Mouse (Mus musculus) heart, adult 2 months (tissue): ENCODE measurements around the gene Mknk2.

ENCODE experiments used
- EP300 ChIP-seq: fragments of 200-500 bp; IDR thresholded peaks from 2 replicates; pipeline ENCODE4 v1.6.1; 2011; ENCODE audit warnings: low read depth, low read length, control low read depth; ENCODE audit not compliant: insufficient read depth
- POLR2A ChIP-seq: fragments of 200-500 bp; IDR thresholded peaks from 2 replicates; pipeline ENCODE4 v1.6.1; 2011; ENCODE audit warnings: mild to moderate bottlenecking, low read depth, low read length, control low read depth; ENCODE audit not compliant: insufficient read depth

- TF ChIP-seq EP300 = no peak
- no peak for TF ChIP-seq POLR2A
Observed at GRCm38 (mm10) chr10:80650392-80650791, 27.5 kb downstream of the Mknk2 start.
